Mouse (Mus musculus): ENCODE measurements around the gene Gm20388. TPM values are rescaled to one million over a fixed set of nuclear protein-coding genes. Genes with fewer than 3 reads are reported as not detected.

Gene Gm20388
- polyA plus RNA-seq, 1 experiment from 2014 or later = not detected

GRCm38 (mm10) chr8:123895230-123895629 is 3984.6 kb downstream of the Gm20388 start:
- H3K4me2 ChIP-seq (replicated peaks; ENCODE audit: low read depth) = no peak overlapping the region
- no peaks in the 10 kb centered on the region for H3K4me1 ChIP-seq (replicated peaks; ENCODE audit: control insufficient read depth, insufficient read depth, low read length)
- no peak overlapping the region for H3K27ac ChIP-seq (ENCODE audit: low read depth, low read length)
- TF ChIP-seq CTCF (IDR thresholded peaks at IDR 0.05; ENCODE audit: low read depth) = no peak
- WGBS = 68% methylated on average over 4 of the region's 4 CpGs
- no peaks in the 10 kb centered on the region; the same call in 1 of the 2 replicates for H3K36me3 ChIP-seq (ENCODE audit: control insufficient read depth, insufficient read depth)
- H3K9ac ChIP-seq (ENCODE audit: low read depth, low read length) = no peak overlapping the region
- no peaks in the 10 kb centered on the region for H3K9me3 ChIP-seq (ENCODE audit: control insufficient read depth)
- no peak for ATAC-seq
- no peak overlapping the region for H3K4me3 ChIP-seq (ENCODE audit: low read depth, low read length)
- H3K27me3 ChIP-seq (replicated peaks; ENCODE audit: control insufficient read depth, insufficient read depth, low read length) = peaks cover 45% of the 10 kb centered on the region

DNA sequence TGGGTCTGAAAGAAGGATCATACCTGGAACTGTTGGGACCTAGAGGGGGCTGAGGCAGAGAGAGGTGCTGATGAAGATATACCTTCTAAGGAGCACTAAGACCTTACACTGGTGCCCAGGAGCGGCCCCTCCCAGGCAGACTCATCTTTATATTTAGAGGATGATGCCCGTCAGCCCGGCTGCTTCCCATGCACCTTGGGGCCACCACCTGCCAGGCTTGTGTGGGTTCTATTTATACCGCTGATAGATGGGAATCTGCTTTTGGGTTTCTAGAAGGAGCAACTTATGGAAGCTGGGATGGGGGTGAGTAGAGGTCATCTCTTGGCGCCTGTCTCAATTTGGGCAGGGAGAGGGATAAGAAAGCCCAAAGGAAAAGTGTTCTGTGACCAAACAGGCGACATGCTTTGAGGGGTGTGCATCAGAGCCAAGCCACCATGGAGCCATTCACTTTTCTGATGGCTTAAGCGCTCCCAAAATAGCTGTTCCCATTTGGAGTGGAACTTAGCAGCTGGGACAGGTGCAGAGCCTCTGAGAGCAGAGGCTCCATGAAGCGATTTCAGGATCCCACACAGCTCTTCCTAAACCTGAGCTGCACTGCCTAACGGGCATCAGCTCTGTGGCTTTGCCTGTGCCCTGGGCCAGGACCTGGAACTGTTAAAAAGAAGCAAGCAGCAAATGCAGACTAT is 3985.2 kb downstream of the Gm20388 start:
- TF ChIP-seq CTCF (IDR thresholded peaks at IDR 0.05; ENCODE audit: low read depth) = no peak
- ATAC-seq = no peak
- H3K27me3 ChIP-seq (replicated peaks; ENCODE audit: control insufficient read depth, insufficient read depth, low read length) = peaks cover 39% of the 10 kb centered on the region
- peaks cover 2% of the 10 kb centered on the region; the same call in 1 of the 2 replicates for H3K36me3 ChIP-seq (ENCODE audit: control insufficient read depth, insufficient read depth)
- H3K9ac ChIP-seq (ENCODE audit: low read depth, low read length) = no peak overlapping the region
- H3K4me1 ChIP-seq (replicated peaks; ENCODE audit: control insufficient read depth, insufficient read depth, low read length) = no peaks in the 10 kb centered on the region
- H3K9me3 ChIP-seq (ENCODE audit: control insufficient read depth) = no peaks in the 10 kb centered on the region
- no peak overlapping the region for H3K27ac ChIP-seq (ENCODE audit: low read depth, low read length)
- peak overlapping the region; percentile 51 for H3K4me2 ChIP-seq (replicated peaks; ENCODE audit: low read depth)
- H3K4me3 ChIP-seq (ENCODE audit: low read depth, low read length) = no peak overlapping the region
- 60% methylated on average over 9 of the region's 9 CpGs for WGBS

DNA sequence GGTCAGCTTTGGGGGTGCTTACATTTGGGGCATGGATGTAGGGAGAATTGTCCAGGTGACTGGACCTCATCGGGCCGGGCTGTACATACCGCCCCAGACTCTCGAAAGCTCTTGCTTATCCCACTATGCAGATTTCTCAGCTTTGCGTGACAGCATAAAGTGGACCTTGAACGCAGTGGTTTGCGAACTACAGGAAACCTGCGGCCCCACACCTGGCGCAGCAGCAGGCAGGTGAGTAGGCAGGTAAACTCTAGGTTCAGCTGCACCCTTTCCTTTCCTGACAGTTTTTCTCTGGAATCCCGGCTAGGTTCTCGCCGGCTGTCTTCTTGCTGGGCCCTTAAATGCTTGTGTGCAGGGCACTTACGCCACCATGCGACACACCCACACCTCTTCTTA is 3985.7 kb downstream of the Gm20388 start:
- Histone ChIP-seq H3K36me3 (ENCODE audit: control insufficient read depth, insufficient read depth) (peaks cover 8% of the 10 kb centered on the region), H3K9me3 (ENCODE audit: control insufficient read depth) (no peaks in the 10 kb centered on the region), H3K4me2 (replicated peaks; ENCODE audit: low read depth) (peak overlapping the region; percentile 51), H3K4me1 (replicated peaks; ENCODE audit: control insufficient read depth, insufficient read depth, low read length) (no peaks in the 10 kb centered on the region), H3K27me3 (replicated peaks; ENCODE audit: control insufficient read depth, insufficient read depth, low read length) (peaks cover 33% of the 10 kb centered on the region), H3K9ac (ENCODE audit: low read depth, low read length) (no peak overlapping the region), H3K27ac (ENCODE audit: low read depth, low read length) (peak overlapping the region; percentile 35; the same call in 1 of the 2 replicates), H3K4me3 (ENCODE audit: low read depth, low read length) (no peak overlapping the region)
- 27% methylated on average over 14 of the region's 14 CpGs for WGBS
- TF ChIP-seq CTCF (IDR thresholded peaks at IDR 0.05; ENCODE audit: low read depth) = no peak
- peak; percentile 65 for ATAC-seq

GRCm38 (mm10) chr8:123896774-123897173 is 3986.1 kb downstream of the Gm20388 start:
- peak overlapping the region; percentile 51 for H3K4me2 ChIP-seq (replicated peaks; ENCODE audit: low read depth)

GRCm38 (mm10) chr8:123898576-123898975 is 3987.9 kb downstream of the Gm20388 start:
- no peaks in the 10 kb centered on the region for H3K4me1 ChIP-seq (replicated peaks; ENCODE audit: control insufficient read depth, insufficient read depth, low read length)
- no peaks in the 10 kb centered on the region for H3K9me3 ChIP-seq (ENCODE audit: control insufficient read depth)
- no peak overlapping the region for H3K27ac ChIP-seq (ENCODE audit: low read depth, low read length)
- H3K4me2 ChIP-seq (replicated peaks; ENCODE audit: low read depth) = no peak overlapping the region
- ATAC-seq = no peak
- WGBS = 93% methylated on average over 5 of the region's 5 CpGs
- TF ChIP-seq CTCF (IDR thresholded peaks at IDR 0.05; ENCODE audit: low read depth) = no peak
- peaks cover 17% of the 10 kb centered on the region for H3K36me3 ChIP-seq (ENCODE audit: control insufficient read depth, insufficient read depth)
- H3K4me3 ChIP-seq (ENCODE audit: low read depth, low read length) = no peak overlapping the region
- peaks cover 11% of the 10 kb centered on the region for H3K27me3 ChIP-seq (replicated peaks; ENCODE audit: control insufficient read depth, insufficient read depth, low read length)
- H3K9ac ChIP-seq (ENCODE audit: low read depth, low read length) = no peak overlapping the region

More at GRCm38 (mm10) chr8:123896774-123897173, 3986.1 kb downstream of the Gm20388 start:
- Histone ChIP-seq H3K4me3 (ENCODE audit: low read depth, low read length) (no peak overlapping the region), H3K9me3 (ENCODE audit: control insufficient read depth) (no peaks in the 10 kb centered on the region), H3K9ac (ENCODE audit: low read depth, low read length) (no peak overlapping the region), H3K27ac (ENCODE audit: low read depth, low read length) (peak overlapping the region; percentile 35; the same call in 1 of the 2 replicates), H3K27me3 (replicated peaks; ENCODE audit: control insufficient read depth, insufficient read depth, low read length) (peaks cover 29% of the 10 kb centered on the region), H3K36me3 (ENCODE audit: control insufficient read depth, insufficient read depth) (peaks cover 12% of the 10 kb centered on the region), H3K4me1 (replicated peaks; ENCODE audit: control insufficient read depth, insufficient read depth, low read length) (no peaks in the 10 kb centered on the region)
- 46% methylated on average over 10 of the region's 10 CpGs for WGBS
- ATAC-seq = peak; percentile 32
- no peak for TF ChIP-seq CTCF (IDR thresholded peaks at IDR 0.05; ENCODE audit: low read depth)

- TF ChIP-seq CTCF (IDR thresholded peaks at IDR 0.05; ENCODE audit: low read depth) = no peak
- Histone ChIP-seq H3K4me1 (replicated peaks; ENCODE audit: control insufficient read depth, insufficient read depth, low read length) (no peaks in the 10 kb centered on the region), H3K27me3 (replicated peaks; ENCODE audit: control insufficient read depth, insufficient read depth, low read length) (peaks cover 3% of the 10 kb centered on the region), H3K9me3 (ENCODE audit: control insufficient read depth) (no peaks in the 10 kb centered on the region), H3K27ac (ENCODE audit: low read depth, low read length) (no peak overlapping the region), H3K36me3 (ENCODE audit: control insufficient read depth, insufficient read depth) (peaks cover 25% of the 10 kb centered on the region), H3K4me2 (replicated peaks; ENCODE audit: low read depth) (no peak overlapping the region), H3K9ac (ENCODE audit: low read depth, low read length) (no peak overlapping the region), H3K4me3 (ENCODE audit: low read depth, low read length) (no peak overlapping the region)
- ATAC-seq = no peak
- WGBS = 86% methylated on average over 7 of the region's 7 CpGs
These were observed 3988.7 kb downstream of the Gm20388 start for GRCm38 (mm10) chr8:123899366-123899765.
